Mouse (Mus musculus): ENCODE results near the gene Acsl1. TPM values are rescaled to one million over a fixed set of nuclear protein-coding genes. Genes with fewer than 3 reads are reported as not detected.

The Acsl1 gene
- polyA plus RNA-seq, 1 experiment = 45.2 TPM

DNA sequence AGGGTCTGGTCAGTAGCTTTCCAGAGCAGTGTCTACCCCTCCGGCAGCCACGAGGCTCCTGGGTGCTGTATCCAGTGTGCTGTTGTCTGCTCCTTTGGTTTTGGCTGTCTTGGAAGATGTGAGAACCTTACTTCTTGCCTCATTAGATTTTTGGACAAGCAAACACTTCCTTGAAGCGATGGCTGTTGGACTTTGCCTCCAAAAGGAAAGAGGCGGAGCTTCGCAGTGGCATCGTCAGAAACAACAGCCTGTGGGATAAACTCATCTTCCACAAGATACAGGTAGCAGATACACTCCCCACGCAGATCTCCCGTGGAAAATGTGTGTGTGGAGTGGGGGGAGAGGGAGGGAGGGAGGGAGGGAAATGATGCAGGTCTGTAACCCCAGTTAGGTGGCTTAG lies 55.3 kb downstream of the Acsl1 start:
- H3K27ac ChIP-seq (ENCODE audit: control insufficient read depth, insufficient read depth, low read depth, low read length, poor library complexity) = peak overlapping the region; percentile 36; the same call in 1 of the 2 replicates
- TF ChIP-seq POLR2A (IDR thresholded peaks at IDR 0.05; ENCODE audit: borderline replicate concordance, control insufficient read depth, low read depth, low read length) (no peak), CTCF (IDR thresholded peaks at IDR 0.05; ENCODE audit: control insufficient read depth, insufficient read depth, low read length) (no peak)
- no peak overlapping the region for H3K4me3 ChIP-seq (replicated peaks; ENCODE audit: control insufficient read depth, low read depth, low read length)
- H3K4me1 ChIP-seq (ENCODE audit: control insufficient read depth, insufficient read depth, low read length) = peaks cover 1% of the 10 kb centered on the region; the same call in 1 of the 2 replicates
- 81% methylated on average over 8 of the region's 8 CpGs for WGBS

DNA sequence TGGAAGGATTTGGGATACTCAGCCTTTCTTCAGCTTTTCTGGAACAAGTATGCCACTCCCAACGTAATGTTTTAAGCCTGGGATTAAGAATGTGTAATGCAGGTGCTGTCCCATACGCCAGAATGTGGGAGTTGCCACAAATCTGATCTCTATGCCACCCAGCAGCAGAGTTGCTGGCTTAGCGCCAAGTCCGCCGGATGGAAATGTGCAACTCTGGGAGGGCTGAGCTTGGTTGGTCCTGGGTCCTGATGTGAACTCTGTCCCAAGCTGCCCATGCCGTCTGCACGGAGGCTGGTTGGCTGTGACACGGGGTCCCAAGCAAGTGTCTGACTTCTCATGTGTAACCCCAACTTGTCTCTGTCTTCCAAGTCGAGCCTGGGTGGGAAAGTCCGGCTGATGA lies 56.0 kb downstream of the Acsl1 start:
- Histone ChIP-seq H3K4me1 (ENCODE audit: control insufficient read depth, insufficient read depth, low read length) (peaks cover 1% of the 10 kb centered on the region; the same call in 1 of the 2 replicates), H3K27ac (ENCODE audit: control insufficient read depth, insufficient read depth, low read depth, low read length, poor library complexity) (no peak overlapping the region), H3K4me3 (replicated peaks; ENCODE audit: control insufficient read depth, low read depth, low read length) (no peak overlapping the region)
- no peak for TF ChIP-seq CTCF (IDR thresholded peaks at IDR 0.05; ENCODE audit: control insufficient read depth, insufficient read depth, low read length)
- TF ChIP-seq POLR2A (IDR thresholded peaks at IDR 0.05; ENCODE audit: borderline replicate concordance, control insufficient read depth, low read depth, low read length) = no peak
- 74% methylated on average over 10 of the region's 10 CpGs for WGBS

DNA sequence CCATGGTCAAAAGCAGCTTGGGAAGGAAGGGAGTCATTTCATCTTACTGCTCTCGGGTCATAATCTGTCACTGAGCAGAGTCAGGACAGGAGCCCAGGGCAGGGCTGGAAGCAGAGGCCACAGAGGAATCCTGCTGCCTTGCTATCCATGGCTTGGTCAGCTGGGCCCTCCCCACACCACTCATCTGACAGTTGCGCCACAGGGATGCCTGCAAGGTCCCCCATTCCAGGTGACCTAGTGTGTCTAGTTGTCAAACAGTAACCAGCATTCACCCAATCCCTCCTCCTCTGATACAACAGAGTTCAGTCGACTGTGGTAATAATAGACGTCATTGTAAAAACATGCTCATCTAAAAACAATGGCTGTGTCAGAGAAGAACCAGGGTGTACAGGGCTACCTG lies 58.7 kb downstream of the Acsl1 start:
- Histone ChIP-seq H3K4me3 (replicated peaks; ENCODE audit: control insufficient read depth, low read depth, low read length) (no peak overlapping the region), H3K27ac (ENCODE audit: control insufficient read depth, insufficient read depth, low read depth, low read length, poor library complexity) (no peak overlapping the region), H3K4me1 (ENCODE audit: control insufficient read depth, insufficient read depth, low read length) (peaks cover 1% of the 10 kb centered on the region; the same call in 1 of the 2 replicates)
- WGBS = 88% methylated on average over 4 of the region's 4 CpGs
- TF ChIP-seq CTCF (IDR thresholded peaks at IDR 0.05; ENCODE audit: control insufficient read depth, insufficient read depth, low read length) = no peak
- no peak for TF ChIP-seq POLR2A (IDR thresholded peaks at IDR 0.05; ENCODE audit: borderline replicate concordance, control insufficient read depth, low read depth, low read length)

DNA sequence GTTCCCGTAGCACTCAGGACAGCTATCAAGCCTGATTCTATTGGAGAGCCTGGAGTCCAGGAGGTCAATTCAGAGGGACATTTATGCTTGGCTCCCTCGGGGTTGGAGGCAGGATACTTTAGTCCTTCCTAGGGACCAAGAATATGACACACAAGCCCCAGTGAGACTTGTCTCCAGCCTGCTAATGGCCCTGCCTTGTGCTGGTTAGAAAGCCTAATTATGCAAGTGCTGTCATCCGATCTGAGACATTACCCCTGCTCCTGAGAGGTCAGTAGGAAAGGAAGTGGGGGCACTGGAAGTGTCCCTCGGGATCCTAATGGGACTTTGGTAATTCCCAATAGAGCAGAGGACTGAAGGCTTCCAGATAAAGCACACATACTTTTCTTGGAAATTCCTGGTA lies 59.7 kb downstream of the Acsl1 start:
- TF ChIP-seq CTCF (IDR thresholded peaks at IDR 0.05; ENCODE audit: control insufficient read depth, insufficient read depth, low read length) (no peak), POLR2A (IDR thresholded peaks at IDR 0.05; ENCODE audit: borderline replicate concordance, control insufficient read depth, low read depth, low read length) (no peak)

DNA sequence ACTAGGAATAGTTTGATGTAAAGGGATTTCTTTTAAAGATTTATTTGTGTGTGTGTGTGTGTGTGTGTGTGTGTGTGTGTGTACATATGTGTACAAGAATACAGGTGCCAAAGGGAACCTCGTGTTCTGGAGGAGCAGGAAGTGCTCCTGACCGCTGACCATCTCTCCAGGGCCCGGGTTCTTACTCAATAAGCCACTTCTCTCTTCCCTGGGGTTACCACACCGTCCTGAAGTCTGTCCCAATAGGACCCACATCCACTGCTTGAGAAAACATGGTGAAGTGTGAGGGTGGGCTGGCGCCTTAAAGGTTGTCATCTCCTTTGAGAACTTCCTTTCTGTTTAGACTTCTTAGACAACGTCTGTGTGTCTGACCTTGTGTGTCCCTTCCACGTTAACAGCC lies 63.1 kb downstream of the Acsl1 start:
- Histone ChIP-seq H3K4me3 (replicated peaks; ENCODE audit: control insufficient read depth, low read depth, low read length) (peak overlapping the region; percentile 31), H3K27ac (ENCODE audit: control insufficient read depth, insufficient read depth, low read depth, low read length, poor library complexity) (peak overlapping the region; percentile 71), H3K4me1 (ENCODE audit: control insufficient read depth, insufficient read depth, low read length) (no peaks in the 10 kb centered on the region; the same call in 1 of the 2 replicates)
- 42% methylated on average over 7 of the region's 7 CpGs for WGBS
- TF ChIP-seq CTCF (IDR thresholded peaks at IDR 0.05; ENCODE audit: control insufficient read depth, insufficient read depth, low read length) (no peak), POLR2A (IDR thresholded peaks at IDR 0.05; ENCODE audit: borderline replicate concordance, control insufficient read depth, low read depth, low read length) (no peak)

More for the DNA sequence above, 59.7 kb downstream of the Acsl1 start:
- Histone ChIP-seq H3K4me3 (replicated peaks; ENCODE audit: control insufficient read depth, low read depth, low read length) (no peak overlapping the region), H3K4me1 (ENCODE audit: control insufficient read depth, insufficient read depth, low read length) (peaks cover 1% of the 10 kb centered on the region; the same call in 1 of the 2 replicates), H3K27ac (ENCODE audit: control insufficient read depth, insufficient read depth, low read depth, low read length, poor library complexity) (no peak overlapping the region; the same call in 1 of the 2 replicates)
- 70% methylated on average over 4 of the region's 4 CpGs for WGBS

DNA sequence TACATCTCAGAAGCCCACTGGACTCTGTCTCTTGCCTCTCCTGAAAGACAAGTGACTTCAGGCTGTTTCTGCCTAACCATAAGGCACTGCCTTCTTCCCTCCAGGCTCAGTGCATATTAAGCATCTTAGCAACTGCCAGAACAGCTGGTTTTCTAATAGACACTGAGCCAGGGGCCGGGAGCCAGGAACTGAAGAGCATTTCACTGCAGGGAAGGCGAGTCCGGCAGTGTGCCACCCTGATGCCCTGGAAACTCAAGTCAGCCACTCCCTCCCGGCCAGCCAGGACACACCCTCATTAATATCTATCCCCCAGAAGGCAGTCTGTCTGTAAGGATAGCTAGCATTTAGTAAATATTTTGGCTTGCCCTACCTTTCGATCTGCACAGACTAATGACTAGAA lies 68.9 kb downstream of the Acsl1 start:
- peaks cover 3% of the 10 kb centered on the region for H3K4me1 ChIP-seq (ENCODE audit: control insufficient read depth, insufficient read depth, low read length)
- peak overlapping the region; percentile 89 for H3K27ac ChIP-seq (ENCODE audit: control insufficient read depth, insufficient read depth, low read depth, low read length, poor library complexity)
- WGBS = 55% methylated on average over 5 of the region's 5 CpGs
- H3K4me3 ChIP-seq (replicated peaks; ENCODE audit: control insufficient read depth, low read depth, low read length) = no peak overlapping the region
- TF ChIP-seq CTCF (IDR thresholded peaks at IDR 0.05; ENCODE audit: control insufficient read depth, insufficient read depth, low read length) (no peak), POLR2A (IDR thresholded peaks at IDR 0.05; ENCODE audit: borderline replicate concordance, control insufficient read depth, low read depth, low read length) (peak; percentile 51; the same call in 1 of the 2 replicates)

DNA sequence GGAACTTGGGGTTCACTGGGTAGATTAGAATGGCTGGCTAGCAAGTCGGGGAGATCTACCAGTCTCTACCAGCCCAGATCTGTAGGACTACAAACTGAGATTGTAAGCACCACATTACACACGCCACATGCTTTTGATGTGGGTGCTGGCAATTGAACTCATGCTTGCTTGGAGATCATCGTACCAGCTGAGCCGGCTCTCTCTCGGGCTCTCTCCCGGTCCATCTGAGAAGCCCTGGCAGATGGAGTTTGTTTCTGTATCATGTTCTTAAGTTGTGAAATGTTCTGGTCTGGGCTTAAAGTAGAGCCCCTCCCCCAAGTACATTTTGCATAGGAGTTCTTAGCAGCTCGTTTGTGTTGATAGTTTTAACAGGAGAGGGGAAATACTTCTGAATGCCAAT lies 72.4 kb downstream of the Acsl1 start:
- H3K27ac ChIP-seq (ENCODE audit: control insufficient read depth, insufficient read depth, low read depth, low read length, poor library complexity) = no peak overlapping the region
- H3K4me1 ChIP-seq (ENCODE audit: control insufficient read depth, insufficient read depth, low read length) = peaks cover 8% of the 10 kb centered on the region
- no peak overlapping the region for H3K4me3 ChIP-seq (replicated peaks; ENCODE audit: control insufficient read depth, low read depth, low read length)
- TF ChIP-seq POLR2A (IDR thresholded peaks at IDR 0.05; ENCODE audit: borderline replicate concordance, control insufficient read depth, low read depth, low read length) (no peak), CTCF (IDR thresholded peaks at IDR 0.05; ENCODE audit: control insufficient read depth, insufficient read depth, low read length) (no peak)
- 62% methylated on average over 7 of the region's 7 CpGs for WGBS

DNA sequence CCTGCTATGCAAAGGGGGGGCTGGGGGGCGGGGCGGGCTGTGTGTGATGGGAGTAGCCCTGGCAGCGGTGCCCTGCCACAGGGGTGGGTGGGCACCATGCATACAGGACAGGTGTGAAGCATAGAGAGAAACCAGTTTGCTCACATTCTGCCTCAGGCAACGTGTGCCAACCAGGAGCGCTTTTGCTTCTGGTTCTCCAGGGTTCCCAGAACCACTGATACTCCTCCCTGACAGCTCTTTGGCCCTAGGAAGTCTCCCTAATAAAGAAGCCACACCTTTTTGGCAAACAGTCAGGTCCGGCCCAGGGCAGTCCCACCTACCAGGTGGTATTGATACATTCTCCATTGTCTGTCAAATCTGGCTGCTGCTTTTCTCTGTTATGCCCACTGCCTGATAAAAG lies 72.8 kb downstream of the Acsl1 start:
- Histone ChIP-seq H3K27ac (ENCODE audit: control insufficient read depth, insufficient read depth, low read depth, low read length, poor library complexity) (no peak overlapping the region), H3K4me1 (ENCODE audit: control insufficient read depth, insufficient read depth, low read length) (peaks cover 8% of the 10 kb centered on the region)

DNA sequence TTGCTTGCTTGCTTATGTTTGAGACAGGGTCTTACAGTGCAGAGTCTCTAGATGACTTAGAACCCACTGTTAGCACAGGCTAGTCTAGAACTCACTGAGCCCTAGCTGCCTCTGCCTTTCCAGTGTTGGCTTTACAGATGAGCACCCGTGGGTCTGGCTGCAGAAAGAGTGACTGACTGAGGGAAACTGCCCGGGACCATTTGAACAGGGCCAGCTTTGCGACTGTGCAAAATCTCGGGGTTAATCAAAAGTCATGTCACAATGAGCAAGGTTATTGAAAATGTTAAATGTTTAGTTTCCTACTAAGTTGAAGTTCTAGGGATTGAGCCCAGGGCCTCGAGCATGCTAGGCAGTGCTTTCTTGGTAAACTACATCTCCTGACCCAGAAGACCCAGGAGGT lies 75.0 kb downstream of the Acsl1 start:
- no peak overlapping the region for H3K4me3 ChIP-seq (replicated peaks; ENCODE audit: control insufficient read depth, low read depth, low read length)
- TF ChIP-seq CTCF (IDR thresholded peaks at IDR 0.05; ENCODE audit: control insufficient read depth, insufficient read depth, low read length) (no peak), POLR2A (IDR thresholded peaks at IDR 0.05; ENCODE audit: borderline replicate concordance, control insufficient read depth, low read depth, low read length) (no peak)
- 78% methylated on average over 5 of the region's 5 CpGs for WGBS
- peaks cover 5% of the 10 kb centered on the region for H3K4me1 ChIP-seq (ENCODE audit: control insufficient read depth, insufficient read depth, low read length)
- peak overlapping the region; percentile 91 for H3K27ac ChIP-seq (ENCODE audit: control insufficient read depth, insufficient read depth, low read depth, low read length, poor library complexity)

More for the DNA sequence above, 72.8 kb downstream of the Acsl1 start:
- 48% methylated on average over 6 of the region's 6 CpGs for WGBS
- no peak for TF ChIP-seq POLR2A (IDR thresholded peaks at IDR 0.05; ENCODE audit: borderline replicate concordance, control insufficient read depth, low read depth, low read length)
- no peak for TF ChIP-seq CTCF (IDR thresholded peaks at IDR 0.05; ENCODE audit: control insufficient read depth, insufficient read depth, low read length)
- H3K4me3 ChIP-seq (replicated peaks; ENCODE audit: control insufficient read depth, low read depth, low read length) = no peak overlapping the region

All from bone marrow, adult 2 months (tissue).